Mouse (Mus musculus) liver, embryonic 14.5 days (tissue): ENCODE data around the gene Tmprss4.

Source experiments
- CTCF ChIP-seq: IDR thresholded peaks from 2 replicates; pipeline ENCODE4 v1.5.1; 2016; ENCODE audit warnings: antibody characterized with exemption, low read depth, control low read depth
- EP300 ChIP-seq: IDR thresholded peaks from 2 replicates; pipeline ENCODE4 v1.6.1; 2016; ENCODE audit warnings: antibody characterized with exemption, low read depth

- TF ChIP-seq CTCF: no peak
- TF ChIP-seq EP300: no peak
These were observed 30.4 kb downstream of the Tmprss4 start for GRCm38 (mm10) chr9:45173475-45173874.
